Mouse (Mus musculus): Measurements from ENCODE around the gene Sox9.

- TF ChIP-seq POLR2A (IDR thresholded peaks at IDR 0.05; ENCODE audit: borderline replicate concordance, extremely low read depth, low read depth, low read length) = no peak
- TF ChIP-seq CTCF (IDR thresholded peaks at IDR 0.05; ENCODE audit: insufficient read depth, low read length) = no peak
Observed at GRCm38 (mm10) chr11:112780394-112780920, 1.6 kb upstream of the Sox9 start.
